Mouse (Mus musculus) embryo, embryonic 10 days (tissue): ENCODE results near the gene Rplp0.

Source experiments
- DNase-seq: peaks from one replicate; pipeline ENCODE4 v3.0.0-alpha.2; 2015; ENCODE audit warnings: low spot score

Gene Rplp0

DNA sequence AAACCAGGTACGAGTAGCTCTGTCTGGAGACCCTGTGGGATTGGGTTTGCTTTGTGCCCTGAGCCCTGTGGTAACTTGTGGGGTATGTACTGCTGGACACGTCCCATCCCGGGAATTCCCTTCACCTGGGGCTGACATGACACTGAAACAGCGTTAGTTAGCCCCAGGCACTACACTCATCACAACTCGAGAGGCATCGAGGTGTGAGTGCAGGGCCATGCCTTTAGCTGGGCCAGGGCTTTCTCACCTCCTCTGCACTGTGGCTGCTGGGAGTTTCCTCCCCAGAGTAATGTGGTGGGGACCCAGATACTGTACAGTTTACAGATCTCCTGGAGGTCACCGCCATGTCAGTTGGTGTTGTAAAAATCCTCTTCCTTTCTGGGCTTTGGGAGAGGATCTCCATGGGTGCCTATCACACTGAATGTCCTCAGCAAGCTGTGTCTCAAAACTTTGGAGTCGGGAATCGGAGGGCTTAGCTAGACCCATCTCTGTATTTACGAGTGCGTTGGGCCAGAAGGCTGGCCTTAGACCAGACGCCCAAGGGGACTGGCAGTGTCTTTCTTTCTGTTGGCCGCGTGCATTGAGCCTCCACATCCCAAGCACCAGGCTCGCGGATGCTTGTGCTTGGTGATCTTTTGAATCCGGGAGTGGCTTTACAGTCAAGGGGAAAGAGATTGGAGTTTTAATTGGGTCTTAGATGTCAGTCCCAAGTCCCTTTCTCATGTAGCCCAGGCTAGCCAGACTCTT, 32.6 kb upstream of the Rplp0 start:
- no peak for DNase-seq

DNA sequence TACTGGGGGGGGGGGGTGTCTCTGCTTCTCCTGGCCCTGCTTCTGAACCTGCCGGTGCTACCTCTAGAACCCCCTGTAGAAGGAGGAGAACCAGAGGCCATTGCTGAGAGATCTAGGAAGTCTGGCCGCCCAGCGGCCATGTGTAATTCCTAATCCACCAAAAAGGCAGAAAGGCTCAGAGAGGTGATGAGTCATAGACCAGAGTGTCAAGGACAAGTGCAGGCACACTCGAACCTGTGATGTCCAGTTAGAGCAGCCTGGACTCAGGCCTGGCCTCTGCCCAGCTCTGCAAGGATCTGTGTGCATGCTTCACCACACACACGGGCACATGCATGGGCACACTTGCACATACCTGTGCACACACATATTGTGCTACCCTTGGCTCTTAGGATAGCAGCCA, 31.1 kb upstream of the Rplp0 start:
- no peak for DNase-seq

DNA sequence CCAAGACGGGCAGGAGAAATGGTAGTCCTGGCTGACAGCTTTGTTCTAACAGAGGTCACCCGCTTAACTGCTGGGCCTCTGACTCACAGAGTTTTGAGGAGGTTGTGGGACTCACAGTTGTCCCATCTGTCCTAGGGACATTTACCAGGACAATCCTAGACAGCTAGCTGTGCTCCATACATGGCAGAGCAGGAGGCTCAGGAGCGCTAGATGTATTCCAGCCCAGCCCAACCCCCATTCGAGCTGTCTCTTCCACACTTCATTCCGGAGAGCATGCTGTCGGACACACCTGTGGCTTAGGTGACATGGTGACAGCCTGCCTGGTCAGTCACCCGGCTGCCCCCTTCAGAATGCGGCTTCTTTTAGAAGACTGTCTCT, 29.9 kb upstream of the Rplp0 start:
- DNase-seq: no peak

DNA sequence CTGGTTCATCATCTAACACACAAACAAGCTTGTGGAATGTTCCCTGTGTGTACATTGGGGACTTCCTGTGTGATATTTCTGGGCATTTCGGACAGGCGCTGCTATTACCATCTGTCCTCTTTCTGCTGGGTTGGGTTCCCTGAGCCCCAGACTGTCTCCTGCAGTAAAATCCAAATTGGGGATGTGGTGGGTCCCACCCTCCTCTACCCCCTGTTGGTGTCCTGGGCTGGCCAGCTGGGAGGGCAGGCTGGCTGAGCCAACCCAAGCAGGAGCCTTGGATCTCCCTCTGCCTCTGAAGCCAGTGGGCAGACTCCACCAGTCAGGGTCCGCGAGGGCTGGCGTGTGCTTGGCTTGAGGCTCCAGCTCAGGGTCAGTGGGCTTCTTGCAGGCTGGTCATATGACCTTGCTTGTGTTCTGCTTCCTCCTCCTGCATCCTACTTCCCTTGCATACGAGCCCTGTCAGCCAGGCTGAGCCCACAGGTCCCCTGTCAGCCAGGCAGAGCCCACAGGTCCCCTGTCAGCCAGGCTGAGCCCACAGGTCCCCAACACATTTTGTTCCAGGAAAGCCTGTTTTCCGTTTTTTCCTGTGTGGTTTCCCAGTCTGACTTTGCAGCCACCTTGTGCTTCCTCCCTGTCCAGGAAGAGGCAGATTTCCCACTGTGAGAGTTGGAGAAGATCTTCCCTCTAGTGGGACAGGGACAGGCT, 29.4 kb upstream of the Rplp0 start:
- DNase-seq: no peak

DNA sequence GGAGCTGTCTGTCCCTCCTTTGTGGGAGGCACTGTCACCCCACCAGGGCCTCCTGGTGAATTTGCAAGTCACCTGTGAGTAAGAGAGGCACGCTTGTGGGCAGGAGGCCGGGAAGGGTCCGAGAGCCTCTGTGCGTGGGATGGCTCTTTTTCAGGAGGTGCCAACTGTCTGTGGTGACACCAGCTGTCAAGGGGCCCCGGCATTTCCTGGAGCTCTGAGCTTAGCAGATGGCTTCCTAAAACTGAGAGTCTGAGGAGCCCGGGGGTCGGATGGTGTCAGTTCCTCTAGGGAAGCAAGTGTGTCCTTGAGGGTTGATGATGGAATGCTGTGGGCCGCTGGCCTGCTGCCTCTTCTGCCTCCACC, 28.8 kb upstream of the Rplp0 start:
- no peak for DNase-seq

DNA sequence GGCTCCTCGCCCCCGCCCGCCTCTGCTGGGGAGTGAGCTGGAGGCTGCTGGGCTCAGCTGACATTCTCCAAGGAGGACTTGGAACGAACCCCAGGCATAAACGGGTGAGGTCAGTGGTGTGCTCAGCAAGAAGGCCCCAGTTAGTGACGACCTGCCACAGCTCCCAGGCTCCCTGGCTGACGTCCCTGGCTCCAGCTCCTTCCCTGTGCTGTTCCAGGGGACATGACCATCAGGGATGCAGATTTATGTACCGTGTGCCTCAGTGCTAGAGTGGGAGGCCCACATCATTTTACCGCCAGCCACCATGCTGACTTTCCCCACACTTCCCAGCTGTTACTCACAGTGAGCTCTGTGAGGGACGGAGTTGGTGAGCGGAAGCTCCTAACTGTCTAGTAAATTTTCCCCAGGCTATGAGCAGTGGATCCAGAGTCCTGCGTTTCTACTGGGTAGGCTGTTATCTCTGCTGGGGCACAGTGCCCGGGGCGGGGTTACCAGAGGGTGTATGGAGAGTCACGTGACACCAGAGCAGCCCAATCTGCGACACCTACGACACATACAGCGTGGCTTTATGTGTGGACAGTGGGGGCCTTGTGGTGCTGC, 27.5 kb upstream of the Rplp0 start:
- DNase-seq: no peak

DNA sequence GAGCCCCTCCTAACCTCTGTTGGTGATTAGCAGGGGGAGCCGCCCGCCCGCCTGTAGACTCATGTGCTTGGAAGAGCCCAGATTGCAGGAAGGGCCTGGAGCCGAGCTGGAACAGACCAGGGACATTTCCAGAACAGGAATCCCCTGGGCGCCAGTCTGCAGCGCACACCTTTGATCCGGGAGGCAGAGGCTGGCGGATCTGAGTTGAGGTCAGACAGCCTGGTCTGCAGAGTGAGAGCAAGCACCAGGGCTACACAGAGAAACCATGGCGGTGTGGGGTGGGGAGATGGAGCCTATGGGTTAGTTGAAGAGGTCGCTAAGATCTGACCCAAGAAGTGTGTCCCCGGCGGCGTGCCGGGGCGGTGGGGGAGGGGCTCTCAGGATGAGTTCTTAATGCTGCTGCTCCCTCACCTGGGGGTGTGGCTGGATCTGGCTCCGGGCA, 25.0 kb upstream of the Rplp0 start:
- no peak for DNase-seq

DNA sequence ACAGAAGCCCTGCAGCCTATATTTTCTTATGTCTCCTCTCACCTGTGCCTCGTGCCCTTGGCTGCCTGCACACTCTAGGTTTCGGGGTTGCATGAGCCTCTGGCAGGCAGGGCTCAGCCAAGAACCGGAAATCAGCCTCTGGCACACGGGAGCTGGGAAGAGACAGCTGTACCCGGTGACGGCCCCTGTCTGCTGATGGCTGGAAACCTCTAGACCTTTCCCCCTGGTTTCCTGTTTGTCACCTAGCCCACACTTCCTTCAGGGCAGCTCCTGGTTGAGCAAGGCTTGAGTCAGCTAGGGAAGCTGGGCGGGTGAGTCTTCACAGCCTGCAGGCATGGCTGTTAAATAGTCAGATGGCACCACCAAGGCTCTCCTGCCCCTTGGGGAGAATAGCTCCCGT, 24.4 kb upstream of the Rplp0 start:
- no peak for DNase-seq

DNA sequence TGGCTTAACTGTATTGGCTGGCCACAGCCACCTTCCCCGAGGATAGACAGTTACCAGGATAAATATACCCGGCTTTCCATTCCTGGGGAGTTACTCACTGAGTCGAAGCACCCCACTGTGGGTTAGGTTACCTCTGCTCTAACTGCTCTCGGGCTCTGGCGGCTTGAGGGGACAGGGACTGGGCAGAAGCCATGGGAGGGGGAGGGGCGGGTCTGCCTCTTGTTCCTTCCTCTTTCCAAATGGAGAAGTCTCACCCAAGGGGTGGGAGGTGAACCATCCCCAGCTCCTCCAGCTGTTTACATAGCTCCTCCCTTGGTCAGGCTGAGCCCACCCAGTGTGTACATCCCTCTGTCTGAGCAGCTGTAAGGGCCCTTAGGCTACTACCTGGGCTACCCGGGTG, 23.6 kb upstream of the Rplp0 start:
- DNase-seq: no peak

DNA sequence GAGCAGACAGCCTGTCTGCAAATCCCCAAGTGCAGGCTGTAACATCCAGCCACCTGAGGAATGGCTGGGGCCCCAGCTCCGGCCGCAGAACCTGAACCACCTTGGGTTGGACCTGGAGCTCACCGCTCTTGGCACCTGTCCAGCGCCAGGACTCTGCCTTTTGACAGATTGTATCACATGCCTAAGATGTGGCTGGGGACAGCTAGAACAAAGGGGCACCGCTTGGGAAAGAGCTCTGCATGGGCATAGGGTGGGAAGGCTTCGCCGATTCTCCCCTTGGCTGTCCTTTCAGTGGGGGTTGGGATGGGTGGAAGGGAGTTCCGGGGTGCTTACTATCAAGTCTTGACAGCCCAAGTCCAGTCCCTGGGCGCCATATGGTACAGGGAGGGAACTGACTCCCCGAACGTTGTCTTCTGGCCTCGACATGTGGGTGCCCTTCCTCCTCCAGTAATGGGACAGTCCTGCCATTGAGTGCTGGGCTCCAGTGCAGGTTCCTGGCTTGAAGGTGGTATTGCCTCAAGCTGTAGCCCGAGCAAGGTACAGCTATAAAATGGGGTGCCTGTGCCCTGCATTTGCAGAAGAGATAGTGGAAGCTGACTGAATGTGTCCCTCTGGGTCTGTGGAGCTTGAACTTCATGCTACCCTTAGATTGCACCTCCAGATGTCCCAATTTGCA, 21.1 kb upstream of the Rplp0 start:
- no peak for DNase-seq

DNA sequence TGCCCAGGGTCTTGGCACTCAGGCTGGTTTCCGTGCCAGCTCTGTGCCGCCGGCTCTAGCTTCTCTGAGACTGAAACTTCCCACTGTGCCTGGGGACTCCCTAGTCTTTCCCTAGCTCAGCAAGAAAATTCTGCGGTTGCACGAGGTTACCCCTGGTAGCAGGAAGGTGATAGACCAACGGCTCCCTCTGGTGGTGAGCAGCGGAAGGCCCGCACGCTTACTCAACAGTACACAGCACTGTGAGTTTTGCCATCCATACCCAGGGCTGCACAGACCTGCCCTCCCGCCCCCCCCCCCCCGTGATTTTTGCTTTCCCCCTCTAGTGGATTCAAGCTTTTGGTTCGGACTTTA, 20.6 kb upstream of the Rplp0 start:
- DNase-seq: peak; percentile 95

DNA sequence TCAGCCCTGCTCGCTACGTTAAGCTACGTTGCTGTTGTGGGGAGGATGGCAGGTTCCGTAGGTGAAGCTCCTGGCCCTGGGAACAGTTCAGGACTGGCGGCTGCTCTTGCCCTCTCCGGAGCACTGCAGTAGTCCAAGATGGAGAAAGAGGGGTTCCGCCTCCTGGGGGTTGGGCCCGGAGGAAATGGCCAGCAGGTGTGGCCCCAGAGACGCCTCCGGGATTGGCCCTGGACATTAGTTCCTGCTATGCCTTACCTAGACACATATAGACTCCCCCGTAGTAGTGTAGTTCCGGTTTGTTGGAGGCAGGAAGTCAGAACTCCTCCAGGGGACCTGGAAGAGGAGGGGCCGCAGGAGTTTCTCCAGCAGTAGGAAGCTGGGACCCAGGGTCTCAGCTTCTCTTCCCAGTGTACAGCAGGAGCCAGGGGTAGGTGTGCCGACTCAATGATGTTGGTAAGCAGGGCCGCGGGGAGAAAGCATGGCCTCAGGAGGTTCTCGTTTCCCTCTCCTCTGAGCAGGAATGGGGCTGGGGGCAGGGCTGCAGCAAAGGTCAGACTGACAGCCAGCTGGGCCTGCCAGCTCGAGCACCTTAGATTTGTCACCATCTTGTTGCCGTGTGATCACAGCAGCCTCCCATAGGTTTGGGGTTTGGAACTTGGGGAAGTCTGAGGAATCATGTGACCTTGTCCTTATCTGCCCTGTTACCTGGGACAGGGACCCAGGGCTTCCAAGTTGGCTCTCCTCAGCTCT, 16.5 kb upstream of the Rplp0 start:
- no peak for DNase-seq

DNA sequence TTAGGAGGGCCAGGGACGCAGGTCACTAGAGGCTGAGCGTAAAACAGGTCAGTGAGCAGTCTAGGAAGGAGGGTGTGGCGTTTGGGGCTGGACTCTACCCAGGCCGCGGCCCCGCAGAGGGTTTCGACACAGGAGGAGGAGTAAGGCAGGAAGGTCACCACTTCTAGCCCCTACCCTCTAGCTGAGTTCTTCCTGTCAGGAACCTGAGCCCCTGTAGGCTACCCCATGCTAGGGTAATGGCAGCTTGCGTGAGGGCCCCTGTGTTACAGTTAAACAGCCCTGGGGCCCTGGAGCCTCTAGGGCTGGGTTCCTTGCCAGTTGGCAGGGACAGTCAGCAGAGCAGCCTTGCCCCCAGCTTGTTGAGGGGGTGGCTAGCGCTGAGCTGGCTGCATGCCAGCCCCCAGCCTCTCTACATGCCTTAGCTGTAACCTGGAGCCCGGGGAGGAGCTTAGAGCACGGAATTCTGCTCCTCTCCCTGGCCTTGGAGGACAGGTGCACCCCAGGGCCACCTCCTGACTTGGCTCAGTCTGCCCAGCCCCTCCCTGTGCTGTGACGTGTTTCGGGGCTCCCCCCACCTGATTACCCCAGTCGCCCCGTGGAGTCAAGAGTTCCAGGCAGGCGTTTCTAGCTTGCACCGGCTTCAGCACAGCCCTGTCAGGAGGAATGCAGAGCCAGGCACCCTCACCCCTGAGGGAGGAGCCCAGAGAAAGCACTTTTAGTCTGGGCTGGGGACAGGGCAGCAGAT, 15.6 kb upstream of the Rplp0 start:
- no peak for DNase-seq

DNA sequence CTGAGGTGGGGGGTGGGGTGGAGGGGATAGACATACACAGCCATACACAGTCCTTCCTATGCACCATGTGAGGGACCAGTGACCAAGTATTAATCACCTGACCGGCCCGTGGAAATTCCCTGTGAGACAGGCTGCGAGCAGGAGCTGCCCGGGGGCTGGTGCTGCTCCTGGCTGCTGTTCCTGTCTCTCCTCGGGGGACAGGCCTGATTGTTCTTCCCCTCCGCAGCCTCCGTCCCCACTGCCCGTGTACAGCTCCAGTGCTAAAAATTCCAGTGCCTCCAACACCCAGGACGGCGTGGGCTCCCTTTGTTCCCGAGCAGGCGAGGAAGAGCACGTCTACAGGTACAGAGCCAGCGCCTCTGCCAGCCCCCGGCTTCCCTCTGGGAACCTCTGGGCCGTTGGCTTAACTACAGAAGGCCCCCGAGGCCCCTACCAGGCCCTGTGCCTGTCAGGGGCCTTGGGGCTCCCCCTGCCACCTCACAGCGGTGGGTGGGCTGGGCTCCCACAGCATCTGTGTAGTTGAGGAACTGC, 14.5 kb upstream of the Rplp0 start:
- DNase-seq: no peak

DNA sequence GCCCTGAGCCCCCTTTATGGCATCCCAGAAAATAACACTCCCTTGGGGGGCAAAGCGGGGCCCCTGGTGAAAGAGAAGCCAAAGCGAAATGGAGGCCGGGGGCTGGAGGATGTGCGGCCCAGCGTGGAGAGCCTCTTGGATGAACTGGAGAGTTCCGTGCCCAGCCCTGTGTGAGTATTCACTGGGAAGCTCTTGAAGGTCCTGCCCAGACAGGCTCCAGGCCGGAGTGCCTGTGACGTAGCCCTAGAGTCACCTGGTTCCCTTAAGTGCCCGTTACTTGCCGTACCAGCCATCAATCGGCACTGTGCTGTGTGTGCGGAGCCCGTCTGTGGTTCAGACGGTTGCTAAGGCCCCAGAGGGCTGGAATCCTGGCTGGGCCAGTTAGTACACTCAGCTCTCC, 13.6 kb upstream of the Rplp0 start:
- DNase-seq: no peak

DNA sequence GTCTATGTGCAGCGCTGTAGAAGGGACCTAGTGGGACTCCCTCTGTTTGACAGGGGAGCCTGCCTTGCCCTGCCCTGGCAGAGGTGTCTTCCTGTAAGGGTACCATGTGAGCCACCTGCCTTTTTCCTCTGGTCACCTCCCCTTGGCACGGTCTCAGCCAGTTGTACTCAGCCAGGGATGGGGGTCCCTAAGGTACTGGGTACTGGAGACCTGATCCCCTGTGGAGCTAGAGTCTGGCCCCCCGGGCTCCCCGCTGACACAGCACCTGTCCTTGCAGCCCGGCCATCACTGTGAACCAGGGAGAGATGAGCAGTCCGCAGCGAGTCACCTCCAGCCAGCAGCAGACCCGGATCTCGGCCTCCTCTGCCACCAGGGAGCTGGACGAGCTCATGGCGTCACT, 12.7 kb upstream of the Rplp0 start:
- no peak for DNase-seq

DNA sequence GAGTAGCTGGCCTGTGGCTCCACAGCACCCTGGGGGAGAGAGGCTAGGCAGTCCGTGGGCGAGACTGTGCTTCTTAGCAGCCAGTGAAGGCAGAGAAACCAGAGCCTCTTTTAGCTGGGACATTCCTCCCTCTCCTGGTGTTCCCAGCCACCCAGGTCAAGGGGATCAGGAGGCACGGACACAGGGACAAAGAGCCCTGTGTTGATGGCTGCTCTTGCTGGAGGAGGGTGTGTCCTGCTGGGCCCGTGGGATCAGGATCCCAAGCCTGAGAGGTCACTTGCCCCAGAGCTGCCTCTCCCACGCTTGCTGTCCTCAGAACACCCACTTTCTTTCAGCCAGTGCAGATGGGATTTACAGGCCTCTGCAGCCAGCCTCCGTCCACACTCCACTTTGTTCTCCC, 12.3 kb upstream of the Rplp0 start:
- peak; percentile 50 for DNase-seq

DNA sequence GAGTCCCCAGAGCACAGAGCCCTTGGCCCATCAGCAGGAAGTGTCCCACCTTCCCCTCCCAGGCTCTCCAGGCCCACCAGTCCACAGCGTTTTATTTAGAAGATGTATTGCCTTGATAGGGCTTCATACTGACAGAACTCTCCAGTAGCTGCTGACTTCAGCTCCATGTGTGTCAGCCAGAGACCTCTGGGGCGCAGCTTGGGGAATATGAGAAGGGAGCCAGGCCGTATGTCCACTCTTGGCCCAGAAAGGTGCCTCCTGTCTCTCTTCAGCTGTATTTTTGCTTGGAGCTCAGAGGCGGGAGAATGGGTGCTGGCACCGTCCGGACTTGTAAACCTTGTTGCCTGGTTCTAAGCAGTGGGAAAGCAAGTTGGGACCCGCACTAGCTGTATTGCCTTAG, 11.8 kb upstream of the Rplp0 start:
- no peak for DNase-seq

DNA sequence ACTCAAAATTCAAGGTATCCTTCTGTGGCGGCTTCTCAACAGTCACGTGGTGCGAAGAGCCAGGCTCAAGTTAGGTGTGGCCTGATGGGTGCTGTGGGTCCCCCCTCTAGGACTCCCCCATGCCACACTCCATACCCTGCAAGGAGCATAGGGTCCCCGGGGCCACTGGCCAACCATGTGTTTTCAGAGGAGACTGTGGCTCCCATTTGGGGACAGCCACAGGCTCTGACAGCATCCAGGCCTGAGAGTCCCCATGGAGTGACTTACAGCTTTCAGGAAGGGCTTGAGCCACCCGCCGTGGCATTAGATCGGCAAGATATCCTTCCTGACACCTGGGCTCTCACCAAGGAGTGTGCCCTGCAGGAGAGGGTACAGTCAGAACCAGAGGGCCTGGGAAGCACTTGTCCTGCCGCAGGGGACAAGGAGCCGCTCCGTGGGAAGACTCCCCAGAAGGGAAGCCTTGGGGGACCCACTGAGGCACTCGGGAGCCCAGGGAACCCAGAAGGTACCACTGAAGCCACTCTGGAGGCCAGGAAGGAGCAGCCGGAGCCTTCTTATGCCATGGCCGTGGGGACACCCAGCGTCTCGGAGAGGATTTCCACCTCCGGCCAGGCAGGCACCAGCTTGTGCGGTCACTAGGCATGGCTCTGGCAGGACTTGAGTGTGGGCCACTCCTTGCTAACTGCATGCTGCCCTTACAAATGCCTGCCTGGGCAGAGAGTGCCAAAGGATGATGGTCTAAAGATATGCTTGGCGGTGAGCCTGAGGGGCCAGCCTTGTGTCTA, 10.6 kb upstream of the Rplp0 start:
- DNase-seq: no peak

DNA sequence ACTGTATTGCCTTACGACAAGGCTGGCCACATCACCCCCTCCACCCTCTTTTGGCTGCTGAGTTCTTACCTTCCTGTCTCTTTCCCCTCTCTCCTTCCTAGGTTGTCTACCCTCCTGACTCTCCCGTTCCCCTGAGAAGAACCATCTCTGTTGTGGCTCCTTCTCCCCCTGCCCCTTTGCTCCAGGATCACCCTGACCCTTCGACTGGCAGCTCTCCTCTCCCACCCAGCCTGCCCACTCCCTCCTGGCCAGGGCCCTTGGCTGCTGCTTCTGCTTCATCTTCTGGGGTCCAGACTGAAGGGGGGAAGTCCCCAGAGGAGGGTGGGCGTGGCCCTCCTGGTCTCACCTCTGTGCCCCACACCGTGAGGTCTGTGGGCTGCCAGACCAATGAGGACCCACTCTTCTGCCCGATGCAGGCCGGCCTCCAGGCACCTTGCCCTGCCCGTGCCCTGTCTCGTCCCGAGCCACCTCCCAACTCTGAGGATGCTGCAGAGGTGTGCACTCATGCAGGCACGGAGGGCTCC, 8.7 kb upstream of the Rplp0 start:
- DNase-seq: no peak
